Mouse (Mus musculus): ENCODE data around the gene Tstd2. TPM values are rescaled to one million over a fixed set of nuclear protein-coding genes. Genes with fewer than 3 reads are reported as not detected.

The Tstd2 gene
- polyA plus RNA-seq, 1 experiment = 8.3 TPM

DNA sequence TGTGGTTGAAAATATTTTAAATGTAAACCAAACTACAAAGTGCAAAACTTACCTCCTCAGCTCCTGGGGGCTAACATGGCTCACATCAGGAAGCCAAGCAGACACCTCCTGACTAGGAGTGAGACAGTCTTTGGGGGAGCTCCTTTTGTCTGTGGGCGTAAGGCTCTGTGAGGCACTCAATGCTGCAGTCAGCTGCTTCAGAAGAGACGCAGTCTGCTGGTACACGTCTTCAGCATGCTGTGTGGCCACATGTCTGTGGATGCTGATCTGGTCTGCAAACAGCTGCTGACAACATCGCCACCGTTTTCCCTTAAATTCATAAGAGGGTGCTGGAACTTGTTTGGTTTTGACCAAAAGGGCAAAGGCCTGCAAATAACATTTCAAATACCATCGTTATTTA, 6.7 kb downstream of the Tstd2 start:
- TF ChIP-seq POLR2A (IDR thresholded peaks at IDR 0.05; ENCODE audit: borderline replicate concordance, control insufficient read depth, low read depth, low read length) (no peak), CTCF (IDR thresholded peaks at IDR 0.05; ENCODE audit: control insufficient read depth, insufficient read depth, low read length) (no peak)
- WGBS = 86% methylated on average over 6 of the region's 6 CpGs
- no peak overlapping the region for H3K4me3 ChIP-seq (replicated peaks; ENCODE audit: control insufficient read depth, low read depth, low read length)
- H3K4me1 ChIP-seq (ENCODE audit: control insufficient read depth, insufficient read depth, low read length) = no peaks in the 10 kb centered on the region
- no peak overlapping the region for H3K27ac ChIP-seq (ENCODE audit: control insufficient read depth, insufficient read depth, low read depth, low read length, poor library complexity)

DNA sequence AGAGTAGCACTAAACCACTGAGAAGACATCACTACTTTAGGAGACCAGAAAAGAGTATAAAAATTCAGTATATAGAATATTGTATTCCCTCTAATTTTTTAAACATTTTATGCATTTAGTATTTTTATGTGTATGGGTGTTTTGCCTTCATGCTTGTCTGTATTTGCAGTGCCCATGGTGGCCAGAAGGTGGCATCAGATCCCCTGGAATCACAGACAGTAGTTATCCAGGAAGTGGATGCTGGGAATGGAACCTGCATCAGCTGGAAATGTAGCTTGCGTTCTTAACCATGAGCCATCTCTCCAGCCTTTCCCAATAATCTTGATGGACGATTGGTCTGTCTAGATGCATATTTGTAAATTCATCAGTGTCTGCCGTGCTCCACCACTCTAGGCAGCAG, 8.3 kb downstream of the Tstd2 start:
- H3K4me1 ChIP-seq (ENCODE audit: control insufficient read depth, insufficient read depth, low read length) = no peaks in the 10 kb centered on the region
- H3K27ac ChIP-seq (ENCODE audit: control insufficient read depth, insufficient read depth, low read depth, low read length, poor library complexity) = no peak overlapping the region
- peak; percentile 75 for TF ChIP-seq CTCF (IDR thresholded peaks at IDR 0.05; ENCODE audit: control insufficient read depth, insufficient read depth, low read length)
- no peak for TF ChIP-seq POLR2A (IDR thresholded peaks at IDR 0.05; ENCODE audit: borderline replicate concordance, control insufficient read depth, low read depth, low read length)
- H3K4me3 ChIP-seq (replicated peaks; ENCODE audit: control insufficient read depth, low read depth, low read length) = no peak overlapping the region
- 72% methylated on average over 3 of the region's 3 CpGs for WGBS

DNA sequence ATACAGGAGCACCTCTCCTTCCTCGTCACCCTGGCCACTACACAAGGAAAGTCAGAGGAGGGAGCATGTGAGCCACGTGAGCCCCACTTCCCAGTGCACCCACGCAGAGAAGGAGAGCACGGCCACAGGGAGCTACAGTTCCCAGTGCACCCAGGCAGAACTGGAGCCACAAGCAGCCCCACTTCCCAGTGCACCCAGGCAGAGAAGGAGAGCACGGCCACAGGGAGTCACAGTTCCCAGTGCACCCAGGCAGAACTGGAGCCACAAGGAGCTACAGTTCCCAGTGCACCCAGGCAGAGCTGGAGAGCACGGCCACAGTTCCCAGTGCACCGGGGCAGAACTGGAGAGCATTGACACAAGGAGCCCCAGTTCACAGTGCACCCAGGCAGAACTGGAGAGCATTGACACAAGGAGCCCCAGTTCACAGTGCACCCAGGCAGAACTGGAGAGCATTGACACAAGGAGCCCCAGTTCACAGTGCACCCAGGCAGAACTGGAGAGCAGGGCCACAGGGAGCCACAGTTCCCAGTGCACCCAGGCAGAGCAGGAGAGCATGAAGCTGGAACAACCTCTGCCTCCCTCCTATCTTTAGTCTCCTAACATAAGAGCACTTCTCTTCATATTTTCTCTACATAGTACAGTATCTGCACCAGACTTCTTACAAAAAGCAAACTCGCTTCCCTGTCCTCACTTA, 9.0 kb downstream of the Tstd2 start:
- Histone ChIP-seq H3K4me1 (ENCODE audit: control insufficient read depth, insufficient read depth, low read length) (no peaks in the 10 kb centered on the region), H3K4me3 (replicated peaks; ENCODE audit: control insufficient read depth, low read depth, low read length) (no peak overlapping the region), H3K27ac (ENCODE audit: control insufficient read depth, insufficient read depth, low read depth, low read length, poor library complexity) (no peak overlapping the region)
- 77% methylated on average over 8 of the region's 8 CpGs for WGBS
- TF ChIP-seq CTCF (IDR thresholded peaks at IDR 0.05; ENCODE audit: control insufficient read depth, insufficient read depth, low read length) (no peak), POLR2A (IDR thresholded peaks at IDR 0.05; ENCODE audit: borderline replicate concordance, control insufficient read depth, low read depth, low read length) (no peak)

DNA sequence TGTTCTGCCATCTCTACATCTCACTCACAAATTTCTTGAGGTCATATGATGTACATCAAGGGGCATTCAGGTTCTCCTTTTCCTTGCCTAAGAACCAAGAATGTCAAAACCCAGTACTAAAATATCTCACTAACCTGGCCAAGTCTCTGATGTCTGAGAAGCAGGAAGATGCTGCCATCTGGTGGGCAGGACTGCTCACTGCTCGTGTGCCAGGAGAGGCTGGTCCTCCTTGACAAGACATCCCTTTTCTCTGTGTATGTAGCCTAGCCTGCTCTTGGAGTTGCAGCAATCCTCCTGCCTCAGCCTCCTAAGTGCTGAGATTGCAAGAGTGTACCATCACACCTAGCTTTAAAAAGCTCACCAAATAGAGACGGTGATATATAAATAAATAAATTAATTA, 12.0 kb downstream of the Tstd2 start:
- TF ChIP-seq POLR2A (IDR thresholded peaks at IDR 0.05; ENCODE audit: borderline replicate concordance, control insufficient read depth, low read depth, low read length) = no peak
- peak; percentile 97 for TF ChIP-seq CTCF (IDR thresholded peaks at IDR 0.05; ENCODE audit: control insufficient read depth, insufficient read depth, low read length)
- Histone ChIP-seq H3K4me1 (ENCODE audit: control insufficient read depth, insufficient read depth, low read length) (no peaks in the 10 kb centered on the region), H3K4me3 (replicated peaks; ENCODE audit: control insufficient read depth, low read depth, low read length) (no peak overlapping the region), H3K27ac (ENCODE audit: control insufficient read depth, insufficient read depth, low read depth, low read length, poor library complexity) (no peak overlapping the region)
- 40% methylated on average over 2 of the region's 2 CpGs for WGBS

DNA sequence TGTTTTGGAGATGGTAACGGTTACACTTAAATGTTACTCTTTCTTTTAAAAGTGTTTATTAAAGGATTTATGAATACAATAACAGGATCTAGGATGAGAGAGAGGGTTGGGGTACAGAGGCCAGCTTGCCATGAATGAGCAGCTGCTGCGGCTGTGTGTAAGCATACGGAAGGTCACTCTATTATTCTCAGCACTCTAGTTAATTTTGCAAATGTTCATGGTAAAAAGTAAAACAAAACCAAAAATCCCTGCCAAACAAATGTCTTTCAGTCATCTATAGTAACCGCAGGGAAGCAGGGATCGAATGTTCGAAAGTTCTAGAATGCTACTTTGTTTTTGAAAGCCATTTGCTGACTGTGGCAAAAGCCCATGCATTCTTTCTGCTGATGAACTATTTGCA, 15.1 kb downstream of the Tstd2 start:
- 89% methylated on average over 6 of the region's 6 CpGs for WGBS
- Histone ChIP-seq H3K4me3 (replicated peaks; ENCODE audit: control insufficient read depth, low read depth, low read length) (no peak overlapping the region), H3K27ac (ENCODE audit: control insufficient read depth, insufficient read depth, low read depth, low read length, poor library complexity) (no peak overlapping the region), H3K4me1 (ENCODE audit: control insufficient read depth, insufficient read depth, low read length) (no peaks in the 10 kb centered on the region)
- TF ChIP-seq POLR2A (IDR thresholded peaks at IDR 0.05; ENCODE audit: borderline replicate concordance, control insufficient read depth, low read depth, low read length) (no peak), CTCF (IDR thresholded peaks at IDR 0.05; ENCODE audit: control insufficient read depth, insufficient read depth, low read length) (no peak)

DNA sequence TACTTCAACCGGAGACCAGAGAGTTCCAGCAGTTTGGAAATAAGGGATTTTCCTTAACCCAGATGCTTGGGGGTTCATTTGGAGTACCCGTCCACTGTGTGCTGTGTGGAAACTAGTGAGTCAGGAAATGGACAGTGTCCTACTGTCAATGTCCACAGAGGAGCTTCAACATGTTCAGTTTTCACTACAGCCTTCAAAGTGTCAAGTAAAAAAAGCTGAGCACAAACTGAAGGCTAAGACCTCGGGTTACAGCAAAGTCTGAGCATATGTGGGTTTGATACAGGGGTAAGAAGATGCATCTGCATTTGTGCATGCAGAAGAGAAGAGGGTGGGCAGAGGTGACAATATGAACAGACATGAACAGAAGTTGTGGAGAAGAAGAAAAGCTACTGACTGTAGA, 17.7 kb downstream of the Tstd2 start:
- 82% methylated on average over 3 of the region's 3 CpGs for WGBS
- H3K27ac ChIP-seq (ENCODE audit: control insufficient read depth, insufficient read depth, low read depth, low read length, poor library complexity) = no peak overlapping the region
- H3K4me1 ChIP-seq (ENCODE audit: control insufficient read depth, insufficient read depth, low read length) = no peaks in the 10 kb centered on the region
- TF ChIP-seq POLR2A (IDR thresholded peaks at IDR 0.05; ENCODE audit: borderline replicate concordance, control insufficient read depth, low read depth, low read length) (no peak), CTCF (IDR thresholded peaks at IDR 0.05; ENCODE audit: control insufficient read depth, insufficient read depth, low read length) (no peak)
- no peak overlapping the region for H3K4me3 ChIP-seq (replicated peaks; ENCODE audit: control insufficient read depth, low read depth, low read length)

DNA sequence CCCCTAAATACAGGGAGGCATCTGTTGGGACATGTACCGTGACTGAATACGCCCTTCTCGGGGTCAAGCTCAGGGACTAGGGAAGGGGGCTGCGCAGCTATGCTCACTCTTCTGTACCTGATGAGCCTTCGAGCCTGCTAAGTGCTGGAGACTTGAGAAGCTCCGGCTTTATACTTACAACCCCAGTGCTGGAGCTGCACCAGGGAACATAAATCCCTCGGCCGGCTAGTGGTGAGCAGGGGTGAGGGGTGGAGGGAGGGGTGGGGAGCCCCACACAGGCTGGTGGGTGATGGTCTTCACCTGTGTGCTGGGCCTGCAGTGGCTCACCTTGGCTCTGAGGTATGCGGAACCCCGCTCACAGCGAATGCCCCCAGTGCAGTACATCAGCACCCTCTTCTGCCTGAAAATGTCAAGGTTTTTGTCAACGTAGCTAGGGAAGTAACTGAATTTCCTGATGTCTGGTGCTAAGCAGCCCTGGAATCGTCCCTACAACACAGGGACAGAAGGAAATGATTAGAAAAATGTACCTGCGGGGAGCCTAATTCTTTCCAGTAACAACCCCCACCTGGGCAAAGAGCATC, 18.9 kb downstream of the Tstd2 start:
- Histone ChIP-seq H3K4me1 (ENCODE audit: control insufficient read depth, insufficient read depth, low read length) (no peaks in the 10 kb centered on the region), H3K4me3 (replicated peaks; ENCODE audit: control insufficient read depth, low read depth, low read length) (no peak overlapping the region), H3K27ac (ENCODE audit: control insufficient read depth, insufficient read depth, low read depth, low read length, poor library complexity) (no peak overlapping the region)
- WGBS = 93% methylated on average over 14 of the region's 14 CpGs
- no peak for TF ChIP-seq POLR2A (IDR thresholded peaks at IDR 0.05; ENCODE audit: borderline replicate concordance, control insufficient read depth, low read depth, low read length)
- TF ChIP-seq CTCF (IDR thresholded peaks at IDR 0.05; ENCODE audit: control insufficient read depth, insufficient read depth, low read length) = no peak

DNA sequence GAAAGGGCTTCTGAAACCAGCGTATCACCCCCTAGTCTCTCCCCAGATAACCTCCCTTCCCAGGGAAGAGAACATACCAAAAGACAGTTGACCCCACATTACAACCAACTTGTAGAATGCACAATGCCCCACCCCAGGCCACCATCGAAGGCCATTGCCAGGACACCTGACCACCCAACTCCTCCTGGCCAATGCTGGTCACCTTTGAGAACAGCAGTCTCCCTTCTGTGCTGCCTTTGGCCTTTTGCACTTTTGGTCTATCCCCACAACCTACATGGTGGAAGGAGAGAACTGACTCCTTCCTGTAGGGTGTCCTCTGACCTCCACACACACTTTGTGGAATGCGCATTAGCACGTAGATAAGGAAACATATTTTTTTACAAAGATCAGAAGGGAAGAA, 21.0 kb downstream of the Tstd2 start:
- 95% methylated on average over 4 of the region's 4 CpGs for WGBS
- TF ChIP-seq POLR2A (IDR thresholded peaks at IDR 0.05; ENCODE audit: borderline replicate concordance, control insufficient read depth, low read depth, low read length) (no peak), CTCF (IDR thresholded peaks at IDR 0.05; ENCODE audit: control insufficient read depth, insufficient read depth, low read length) (no peak)

More for the DNA sequence above, 21.0 kb downstream of the Tstd2 start:
- Histone ChIP-seq H3K4me1 (ENCODE audit: control insufficient read depth, insufficient read depth, low read length) (no peaks in the 10 kb centered on the region), H3K4me3 (replicated peaks; ENCODE audit: control insufficient read depth, low read depth, low read length) (no peak overlapping the region), H3K27ac (ENCODE audit: control insufficient read depth, insufficient read depth, low read depth, low read length, poor library complexity) (no peak overlapping the region)

Measured in bone marrow, adult 2 months (tissue).